Mouse (Mus musculus): Measurements from ENCODE around the gene A930009A15Rik. TPM values are rescaled to one million over a fixed set of nuclear protein-coding genes. Genes with fewer than 3 reads are reported as not detected.
A peak's percentile ranks its signal among the peaks of the same experiment; 100 is the strongest.

Gene A930009A15Rik
- polyA plus RNA-seq, 1 experiment from 2014 or later = 0.22 TPM

- H3K27ac ChIP-seq (ENCODE audit: low read length) = no peak within 1 kb of the TSS
Measured at GRCm38 (mm10) chr10:115587301-115587969, 17.6 kb downstream of the A930009A15Rik start, which contains the start of gene Lgr5. Gene Lgr5, minus strand, starts transcription at chr10:115587780.

GRCm38 (mm10) chr10:115587979-115588378 is 18.2 kb downstream of the A930009A15Rik start:
- H3K4me2 ChIP-seq (ENCODE audit: low read length) = peak overlapping the region; percentile 96
- peak overlapping the region; percentile 62 for H3K9ac ChIP-seq (replicated peaks; ENCODE audit: low read depth, low read length)
- peaks cover 69% of the 10 kb centered on the region for H3K27me3 ChIP-seq (replicated peaks; ENCODE audit: control insufficient read depth, insufficient read depth, low read length)
- no peaks in the 10 kb centered on the region for H3K9me3 ChIP-seq (ENCODE audit: control insufficient read depth, low read length)
- H3K4me1 ChIP-seq (replicated peaks; ENCODE audit: control insufficient read depth, insufficient read depth, low read length) = peaks cover 29% of the 10 kb centered on the region
- H3K4me3 ChIP-seq (replicated peaks; ENCODE audit: low read length) = peak overlapping the region; percentile 69
- no peak for ATAC-seq
- WGBS = 2% methylated on average over 7 of the region's 7 CpGs
- no peak overlapping the region for H3K27ac ChIP-seq (ENCODE audit: low read length)
- no peaks in the 10 kb centered on the region for H3K36me3 ChIP-seq (ENCODE audit: control insufficient read depth, insufficient read depth)

More at GRCm38 (mm10) chr10:115587301-115587969, 17.6 kb downstream of the A930009A15Rik start, which contains the start of gene Lgr5:
- H3K4me2 ChIP-seq (ENCODE audit: low read length) = peak within 1 kb of the TSS; percentile 96
- H3K4me1 ChIP-seq (replicated peaks; ENCODE audit: control insufficient read depth, insufficient read depth, low read length) = peaks cover 29% of the 10 kb centered on the region
- peak within 1 kb of the TSS; percentile 62 for H3K9ac ChIP-seq (replicated peaks; ENCODE audit: low read depth, low read length)
- H3K4me3 ChIP-seq (replicated peaks; ENCODE audit: low read length) = peak within 1 kb of the TSS; percentile 69
- H3K9me3 ChIP-seq (ENCODE audit: control insufficient read depth, low read length) = no peaks in the 10 kb centered on the region
- H3K36me3 ChIP-seq (ENCODE audit: control insufficient read depth, insufficient read depth) = no peaks in the 10 kb centered on the region
- WGBS = under 1% methylated on average over 47 of the region's 47 CpGs
- H3K27me3 ChIP-seq (replicated peaks; ENCODE audit: control insufficient read depth, insufficient read depth, low read length) = peaks cover 71% of the 10 kb centered on the region
- ATAC-seq = peak; percentile 91

GRCm38 (mm10) chr10:115593221-115593620 is 23.4 kb downstream of the A930009A15Rik start:
- Histone ChIP-seq H3K4me3 (replicated peaks; ENCODE audit: low read length) (no peak overlapping the region), H3K4me2 (ENCODE audit: low read length) (no peak overlapping the region)
- 43% methylated on average over 11 of the region's 11 CpGs for WGBS

GRCm38 (mm10) chr10:115593651-115594050 is 23.9 kb downstream of the A930009A15Rik start:
- no peaks in the 10 kb centered on the region for H3K36me3 ChIP-seq (ENCODE audit: control insufficient read depth, insufficient read depth)
- no peak overlapping the region for H3K27ac ChIP-seq (ENCODE audit: low read length)
- H3K27me3 ChIP-seq (replicated peaks; ENCODE audit: control insufficient read depth, insufficient read depth, low read length) = peaks cover 41% of the 10 kb centered on the region
- no peaks in the 10 kb centered on the region for H3K9me3 ChIP-seq (ENCODE audit: control insufficient read depth, low read length)
- no peak for ATAC-seq
- no peak overlapping the region for H3K4me3 ChIP-seq (replicated peaks; ENCODE audit: low read length)
- H3K4me1 ChIP-seq (replicated peaks; ENCODE audit: control insufficient read depth, insufficient read depth, low read length) = no peaks in the 10 kb centered on the region
- H3K4me2 ChIP-seq (ENCODE audit: low read length) = no peak overlapping the region
- WGBS = 90% methylated on average over 6 of the region's 6 CpGs
- no peak overlapping the region for H3K9ac ChIP-seq (replicated peaks; ENCODE audit: low read depth, low read length)

More at GRCm38 (mm10) chr10:115593221-115593620, 23.4 kb downstream of the A930009A15Rik start:
- peaks cover 44% of the 10 kb centered on the region for H3K27me3 ChIP-seq (replicated peaks; ENCODE audit: control insufficient read depth, insufficient read depth, low read length)
- H3K9me3 ChIP-seq (ENCODE audit: control insufficient read depth, low read length) = no peaks in the 10 kb centered on the region
- no peak overlapping the region for H3K9ac ChIP-seq (replicated peaks; ENCODE audit: low read depth, low read length)
- H3K36me3 ChIP-seq (ENCODE audit: control insufficient read depth, insufficient read depth) = no peaks in the 10 kb centered on the region
- peaks cover under 1% of the 10 kb centered on the region; the same call in 1 of the 2 replicates for H3K4me1 ChIP-seq (replicated peaks; ENCODE audit: control insufficient read depth, insufficient read depth, low read length)
- no peak for ATAC-seq
- H3K27ac ChIP-seq (ENCODE audit: low read length) = no peak overlapping the region

- H3K4me2 ChIP-seq (ENCODE audit: low read length) = no peak overlapping the region
- H3K27ac ChIP-seq (ENCODE audit: low read length) = no peak overlapping the region
- no peak overlapping the region for H3K4me3 ChIP-seq (replicated peaks; ENCODE audit: low read length)
- 94% methylated on average over 1 of the region's 1 CpGs for WGBS
- peaks cover 25% of the 10 kb centered on the region for H3K27me3 ChIP-seq (replicated peaks; ENCODE audit: control insufficient read depth, insufficient read depth, low read length)
- no peak for ATAC-seq
- no peaks in the 10 kb centered on the region for H3K36me3 ChIP-seq (ENCODE audit: control insufficient read depth, insufficient read depth)
- no peak overlapping the region for H3K9ac ChIP-seq (replicated peaks; ENCODE audit: low read depth, low read length)
- no peaks in the 10 kb centered on the region for H3K4me1 ChIP-seq (replicated peaks; ENCODE audit: control insufficient read depth, insufficient read depth, low read length)
- H3K9me3 ChIP-seq (ENCODE audit: control insufficient read depth, low read length) = no peaks in the 10 kb centered on the region
Measured at GRCm38 (mm10) chr10:115595748-115596147, 26.0 kb downstream of the A930009A15Rik start.

GRCm38 (mm10) chr10:115617456-115618287 is 47.9 kb downstream of the A930009A15Rik start:
- Histone ChIP-seq H3K4me1 (replicated peaks; ENCODE audit: control insufficient read depth, insufficient read depth, low read length) (peaks cover 5% of the 10 kb centered on the region), H3K27me3 (replicated peaks; ENCODE audit: control insufficient read depth, insufficient read depth, low read length) (peaks cover 2% of the 10 kb centered on the region; the same call in 1 of the 2 replicates), H3K36me3 (ENCODE audit: control insufficient read depth, insufficient read depth) (no peaks in the 10 kb centered on the region), H3K9me3 (ENCODE audit: control insufficient read depth, low read length) (no peaks in the 10 kb centered on the region), H3K9ac (replicated peaks; ENCODE audit: low read depth, low read length) (no peak overlapping the region), H3K4me3 (replicated peaks; ENCODE audit: low read length) (peak overlapping the region; percentile 26), H3K27ac (ENCODE audit: low read length) (no peak overlapping the region), H3K4me2 (ENCODE audit: low read length) (peak overlapping the region; percentile 43)
- WGBS = 11% methylated on average over 14 of the region's 15 CpGs
- peak; percentile 88 for ATAC-seq

GRCm38 (mm10) chr10:115618288-115618856 is 48.6 kb downstream of the A930009A15Rik start:
- no peak overlapping the region for H3K27ac ChIP-seq (ENCODE audit: low read length)
- 18% methylated on average over 14 of the region's 15 CpGs for WGBS
- H3K4me2 ChIP-seq (ENCODE audit: low read length) = peak overlapping the region; percentile 43
- peaks cover 2% of the 10 kb centered on the region; the same call in 1 of the 2 replicates for H3K27me3 ChIP-seq (replicated peaks; ENCODE audit: control insufficient read depth, insufficient read depth, low read length)
- no peaks in the 10 kb centered on the region for H3K9me3 ChIP-seq (ENCODE audit: control insufficient read depth, low read length)
- H3K4me1 ChIP-seq (replicated peaks; ENCODE audit: control insufficient read depth, insufficient read depth, low read length) = peaks cover 5% of the 10 kb centered on the region
- ATAC-seq = peak; percentile 38; the same call in 1 of the 2 replicates
- H3K4me3 ChIP-seq (replicated peaks; ENCODE audit: low read length) = peak overlapping the region; percentile 26
- no peaks in the 10 kb centered on the region for H3K36me3 ChIP-seq (ENCODE audit: control insufficient read depth, insufficient read depth)
- no peak overlapping the region for H3K9ac ChIP-seq (replicated peaks; ENCODE audit: low read depth, low read length)

- H3K27me3 ChIP-seq (replicated peaks; ENCODE audit: control insufficient read depth, insufficient read depth, low read length) = peaks cover 3% of the 10 kb centered on the region; the same call in 1 of the 2 replicates
- 75% methylated on average over 7 of the region's 7 CpGs for WGBS
- H3K4me2 ChIP-seq (ENCODE audit: low read length) = no peak overlapping the region
Measured at GRCm38 (mm10) chr10:115623481-115623880, 53.7 kb downstream of the A930009A15Rik start.

More at GRCm38 (mm10) chr10:115623481-115623880, 53.7 kb downstream of the A930009A15Rik start:
- Histone ChIP-seq H3K36me3 (ENCODE audit: control insufficient read depth, insufficient read depth) (no peaks in the 10 kb centered on the region), H3K4me1 (replicated peaks; ENCODE audit: control insufficient read depth, insufficient read depth, low read length) (peaks cover 7% of the 10 kb centered on the region; the same call in 1 of the 2 replicates), H3K9ac (replicated peaks; ENCODE audit: low read depth, low read length) (no peak overlapping the region), H3K9me3 (ENCODE audit: control insufficient read depth, low read length) (no peaks in the 10 kb centered on the region), H3K27ac (ENCODE audit: low read length) (no peak overlapping the region), H3K4me3 (replicated peaks; ENCODE audit: low read length) (no peak overlapping the region)
- ATAC-seq = no peak
